Mouse (Mus musculus): Measurements from ENCODE around the gene Rad50. TPM values are rescaled to one million over a fixed set of nuclear protein-coding genes. Genes with fewer than 3 reads are reported as not detected.

Rad50 gene
- polyA plus RNA-seq, 1 experiment = 2.7 TPM

DNA sequence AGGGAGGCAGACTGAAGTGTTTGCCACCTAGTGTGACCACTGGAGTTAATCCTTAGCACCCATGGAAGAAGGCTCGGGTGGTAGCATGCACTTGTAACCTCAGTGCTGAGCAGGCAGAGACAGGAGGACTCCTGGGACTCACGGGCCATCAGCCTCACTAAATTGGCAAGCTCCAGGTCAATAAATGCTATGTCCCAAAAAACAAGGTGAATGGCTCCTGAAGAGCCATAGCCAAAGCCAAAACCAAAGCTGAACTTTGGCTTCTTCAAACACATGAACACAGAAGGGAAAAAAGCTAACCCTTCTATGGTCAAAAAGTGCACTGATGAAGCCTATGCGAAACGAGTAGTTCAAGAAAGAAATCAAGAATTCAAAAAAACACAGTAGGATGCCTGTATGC, 7.8 kb downstream of the Rad50 start:
- TF ChIP-seq CTCF (IDR thresholded peaks at IDR 0.05; ENCODE audit: extremely low read depth, insufficient read length, insufficient replicate concordance, low read depth, low read length) = no peak
- TF ChIP-seq POLR2A (IDR thresholded peaks at IDR 0.05; ENCODE audit: low read depth, low read length) = no peak
- H3K4me1 ChIP-seq (ENCODE audit: control insufficient read depth, insufficient read depth, insufficient read length, low read length) = no peaks in the 10 kb centered on the region
- H3K27me3 ChIP-seq (ENCODE audit: control insufficient read depth, insufficient read depth, low read length) = no peaks in the 10 kb centered on the region
- no peak overlapping the region for H3K4me3 ChIP-seq (ENCODE audit: low read depth, low read length)
- 91% methylated on average over 4 of the region's 4 CpGs for WGBS
- no peak overlapping the region for H3K27ac ChIP-seq (ENCODE audit: insufficient read depth, low read depth, low read length)
- peaks cover 39% of the 10 kb centered on the region for H3K36me3 ChIP-seq (ENCODE audit: control insufficient read depth, insufficient read depth, low read length)

DNA sequence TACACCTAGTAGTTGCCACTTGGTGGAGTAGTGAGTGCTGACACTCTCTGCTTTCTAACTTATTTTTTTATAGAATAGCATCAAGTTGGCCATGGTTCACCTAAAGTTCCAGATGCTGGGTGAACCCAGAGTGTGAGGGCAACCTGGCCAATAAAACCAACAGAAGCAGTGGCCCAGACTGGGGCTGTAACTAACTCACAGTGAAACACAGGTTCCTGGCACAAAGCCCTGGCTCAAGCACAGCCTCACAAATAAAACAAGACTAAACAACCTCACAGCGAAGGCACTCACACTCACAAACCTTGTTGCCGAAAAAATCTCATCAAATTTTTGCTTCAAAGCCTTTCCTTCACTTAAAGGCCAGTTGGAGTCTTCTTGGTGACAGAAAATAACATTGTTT, 8.6 kb downstream of the Rad50 start:
- 82% methylated on average over 2 of the region's 2 CpGs for WGBS
- H3K36me3 ChIP-seq (ENCODE audit: control insufficient read depth, insufficient read depth, low read length) = peaks cover 40% of the 10 kb centered on the region

DNA sequence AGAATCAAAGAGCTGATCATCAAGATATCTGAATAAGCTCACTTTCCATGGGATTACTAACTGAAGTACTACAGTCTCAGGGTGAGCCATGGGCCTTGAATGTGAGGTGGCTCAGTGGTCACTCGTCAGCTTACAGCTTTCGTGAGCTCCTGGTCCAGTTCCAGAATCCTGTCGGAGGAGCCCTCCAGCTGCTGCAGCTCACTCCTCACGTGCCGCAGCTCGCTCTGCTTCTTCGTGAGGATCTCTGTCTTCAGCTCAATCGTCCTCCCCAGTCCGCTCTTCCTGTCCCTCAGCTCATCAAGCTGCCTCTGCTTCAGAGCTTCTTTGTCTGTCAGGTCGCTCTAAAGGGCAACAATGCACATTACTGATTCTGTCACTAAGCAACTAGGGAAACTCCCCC, 15.1 kb downstream of the Rad50 start:
- Histone ChIP-seq H3K4me1 (ENCODE audit: control insufficient read depth, insufficient read depth, insufficient read length, low read length) (no peaks in the 10 kb centered on the region), H3K4me3 (ENCODE audit: low read depth, low read length) (no peak overlapping the region), H3K27me3 (ENCODE audit: control insufficient read depth, insufficient read depth, low read length) (no peaks in the 10 kb centered on the region), H3K36me3 (ENCODE audit: control insufficient read depth, insufficient read depth, low read length) (peaks cover 36% of the 10 kb centered on the region), H3K27ac (ENCODE audit: insufficient read depth, low read depth, low read length) (no peak overlapping the region)
- TF ChIP-seq POLR2A (IDR thresholded peaks at IDR 0.05; ENCODE audit: low read depth, low read length) (no peak), CTCF (IDR thresholded peaks at IDR 0.05; ENCODE audit: extremely low read depth, insufficient read length, insufficient replicate concordance, low read depth, low read length) (no peak)
- WGBS = 88% methylated on average over 10 of the region's 10 CpGs

More for the DNA sequence above, 8.6 kb downstream of the Rad50 start:
- Histone ChIP-seq H3K4me1 (ENCODE audit: control insufficient read depth, insufficient read depth, insufficient read length, low read length) (no peaks in the 10 kb centered on the region), H3K27me3 (ENCODE audit: control insufficient read depth, insufficient read depth, low read length) (no peaks in the 10 kb centered on the region), H3K27ac (ENCODE audit: insufficient read depth, low read depth, low read length) (no peak overlapping the region), H3K4me3 (ENCODE audit: low read depth, low read length) (no peak overlapping the region)
- TF ChIP-seq POLR2A (IDR thresholded peaks at IDR 0.05; ENCODE audit: low read depth, low read length) (no peak), CTCF (IDR thresholded peaks at IDR 0.05; ENCODE audit: extremely low read depth, insufficient read length, insufficient replicate concordance, low read depth, low read length) (no peak)

DNA sequence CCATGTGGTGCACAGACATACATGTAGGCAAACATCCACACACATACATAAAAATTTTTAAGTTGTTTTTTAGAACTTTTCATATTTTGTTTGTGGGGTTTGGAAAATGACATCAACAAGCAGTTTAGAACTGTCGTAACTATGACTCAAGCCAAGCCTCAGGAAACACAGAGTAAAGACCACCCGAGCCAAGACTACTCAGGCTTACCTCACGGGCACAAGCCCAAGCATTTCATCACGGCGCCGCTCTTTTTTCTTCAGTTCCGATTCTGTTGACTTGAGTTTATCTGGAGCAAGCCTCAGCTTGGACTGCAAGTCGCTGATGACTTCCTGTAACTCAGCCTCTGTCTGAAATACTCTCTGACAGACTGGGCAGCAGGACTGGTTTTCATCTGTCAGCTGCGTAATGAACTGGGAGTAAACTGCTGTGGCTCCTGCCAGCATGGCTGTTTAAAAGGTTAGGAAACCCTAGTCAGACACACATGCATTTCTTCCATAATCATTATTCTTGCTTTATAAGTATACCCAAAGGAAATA, 24.1 kb downstream of the Rad50 start:
- no peak for TF ChIP-seq CTCF (IDR thresholded peaks at IDR 0.05; ENCODE audit: extremely low read depth, insufficient read length, insufficient replicate concordance, low read depth, low read length)
- TF ChIP-seq POLR2A (IDR thresholded peaks at IDR 0.05; ENCODE audit: low read depth, low read length) = no peak
- Histone ChIP-seq H3K4me3 (ENCODE audit: low read depth, low read length) (no peak overlapping the region), H3K27ac (ENCODE audit: insufficient read depth, low read depth, low read length) (no peak overlapping the region), H3K4me1 (ENCODE audit: control insufficient read depth, insufficient read depth, insufficient read length, low read length) (no peaks in the 10 kb centered on the region), H3K27me3 (ENCODE audit: control insufficient read depth, insufficient read depth, low read length) (no peaks in the 10 kb centered on the region), H3K36me3 (ENCODE audit: control insufficient read depth, insufficient read depth, low read length) (peaks cover 44% of the 10 kb centered on the region)
- 90% methylated on average over 9 of the region's 9 CpGs for WGBS

DNA sequence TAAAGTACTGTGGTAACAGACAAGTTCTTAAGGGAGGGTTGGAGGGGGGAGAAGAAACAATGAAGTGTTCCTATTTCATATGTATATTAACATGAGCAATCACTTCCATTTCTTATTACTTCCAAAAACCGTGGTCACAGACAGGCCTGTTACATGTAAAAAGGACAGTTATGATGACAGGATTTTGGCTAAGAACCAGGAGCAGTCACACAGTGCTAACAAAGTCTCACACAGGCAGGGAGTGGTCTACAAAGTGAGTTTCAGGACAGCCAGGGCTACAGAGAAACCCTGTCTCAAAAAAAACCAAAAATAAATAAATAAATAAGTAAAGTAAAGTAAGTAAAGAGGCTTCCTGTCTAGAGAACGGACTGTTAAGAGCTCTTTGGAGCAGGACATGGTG, 24.9 kb downstream of the Rad50 start:
- Histone ChIP-seq H3K4me3 (ENCODE audit: low read depth, low read length) (no peak overlapping the region), H3K36me3 (ENCODE audit: control insufficient read depth, insufficient read depth, low read length) (peaks cover 46% of the 10 kb centered on the region), H3K27me3 (ENCODE audit: control insufficient read depth, insufficient read depth, low read length) (no peaks in the 10 kb centered on the region), H3K27ac (ENCODE audit: insufficient read depth, low read depth, low read length) (no peak overlapping the region), H3K4me1 (ENCODE audit: control insufficient read depth, insufficient read depth, insufficient read length, low read length) (no peaks in the 10 kb centered on the region)
- TF ChIP-seq POLR2A (IDR thresholded peaks at IDR 0.05; ENCODE audit: low read depth, low read length) (no peak), CTCF (IDR thresholded peaks at IDR 0.05; ENCODE audit: extremely low read depth, insufficient read length, insufficient replicate concordance, low read depth, low read length) (no peak)
- WGBS = 81% methylated on average over 2 of the region's 2 CpGs

DNA sequence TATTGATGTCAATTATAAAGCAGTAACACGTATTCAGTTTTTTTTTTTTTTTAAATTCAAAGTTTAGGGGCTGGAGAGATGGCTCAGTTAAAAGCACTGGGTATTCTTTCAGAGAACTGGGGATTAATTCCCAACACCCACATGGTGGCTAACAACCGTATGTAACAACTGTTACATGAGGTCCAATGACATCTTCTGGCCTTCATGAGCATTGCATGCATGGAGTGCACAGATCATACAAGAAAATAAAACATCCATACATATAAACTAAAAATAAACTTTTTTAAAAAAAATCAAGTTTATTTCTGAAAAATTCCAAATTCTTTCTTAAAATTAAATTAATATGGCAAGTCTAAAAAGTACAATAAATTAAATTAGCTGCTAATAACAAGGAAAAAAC, 25.4 kb downstream of the Rad50 start:
- 96% methylated on average over 2 of the region's 2 CpGs for WGBS
- TF ChIP-seq CTCF (IDR thresholded peaks at IDR 0.05; ENCODE audit: extremely low read depth, insufficient read length, insufficient replicate concordance, low read depth, low read length) (no peak), POLR2A (IDR thresholded peaks at IDR 0.05; ENCODE audit: low read depth, low read length) (no peak)
- H3K27me3 ChIP-seq (ENCODE audit: control insufficient read depth, insufficient read depth, low read length) = no peaks in the 10 kb centered on the region
- H3K4me3 ChIP-seq (ENCODE audit: low read depth, low read length) = no peak overlapping the region
- H3K27ac ChIP-seq (ENCODE audit: insufficient read depth, low read depth, low read length) = no peak overlapping the region
- no peaks in the 10 kb centered on the region for H3K4me1 ChIP-seq (ENCODE audit: control insufficient read depth, insufficient read depth, insufficient read length, low read length)
- H3K36me3 ChIP-seq (ENCODE audit: control insufficient read depth, insufficient read depth, low read length) = peaks cover 43% of the 10 kb centered on the region

DNA sequence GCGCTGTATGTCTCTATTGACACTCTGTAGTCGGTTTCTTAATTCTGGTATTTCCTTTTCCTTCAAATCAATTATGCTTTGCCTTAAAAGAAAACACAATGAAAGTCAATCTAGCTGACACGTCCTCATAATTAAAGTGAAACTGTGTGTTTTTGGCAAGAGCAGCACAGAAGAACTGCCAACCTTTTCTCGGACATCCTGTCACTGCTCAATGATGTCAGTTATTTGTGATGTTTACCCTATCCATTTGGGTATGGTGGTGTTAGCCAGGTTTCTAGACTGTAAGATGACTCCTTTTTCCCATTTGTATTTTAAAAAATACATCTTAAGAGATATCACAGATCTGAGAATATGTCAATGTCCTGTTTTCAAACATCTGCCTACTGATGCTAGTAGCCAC, 27.0 kb downstream of the Rad50 start:
- Histone ChIP-seq H3K36me3 (ENCODE audit: control insufficient read depth, insufficient read depth, low read length) (peaks cover 42% of the 10 kb centered on the region), H3K27me3 (ENCODE audit: control insufficient read depth, insufficient read depth, low read length) (no peaks in the 10 kb centered on the region), H3K27ac (ENCODE audit: insufficient read depth, low read depth, low read length) (no peak overlapping the region), H3K4me3 (ENCODE audit: low read depth, low read length) (no peak overlapping the region), H3K4me1 (ENCODE audit: control insufficient read depth, insufficient read depth, insufficient read length, low read length) (no peaks in the 10 kb centered on the region)
- 80% methylated on average over 4 of the region's 4 CpGs for WGBS
- no peak for TF ChIP-seq POLR2A (IDR thresholded peaks at IDR 0.05; ENCODE audit: low read depth, low read length)
- no peak for TF ChIP-seq CTCF (IDR thresholded peaks at IDR 0.05; ENCODE audit: extremely low read depth, insufficient read length, insufficient replicate concordance, low read depth, low read length)
